Comparison of ENCODE assay signal across 8 mouse cellular contexts in genomic region chr4:119539836-119540532, GRCm38 (mm10). TPM values are rescaled to one million over a fixed set of nuclear protein-coding genes. Genes with fewer than 3 reads are reported as not detected.
A peak's percentile ranks its signal among the peaks of the same experiment; 100 is the strongest.
DNase-seq lines count a peak whose midpoint lies in the region; ATAC-seq lines count a peak whose summit lies in the region.

No protein-coding gene starts in this region.

- H3K27ac ChIP-seq in embryonic facial prominence, embryonic 14.5 days (replicated peaks; ENCODE audit: low read depth, low read length) = peak overlapping the region; percentile 97
- peak overlapping the region; percentile 99 for H3K27ac ChIP-seq in heart, embryonic 11.5 days (ENCODE audit: low read depth, low read length)
- H3K27ac ChIP-seq in kidney, embryonic 15.5 days = peak overlapping the region; percentile 99
- peak overlapping the region; percentile 98 for H3K27ac ChIP-seq in lung, embryonic 16.5 days (ENCODE audit: low read length)

- peak overlapping the region; percentile 74 for H3K4me2 ChIP-seq in embryonic facial prominence, embryonic 14.5 days (ENCODE audit: low read depth, low read length)
- H3K4me2 ChIP-seq in heart, embryonic 11.5 days = peak overlapping the region; percentile 86
- peak overlapping the region; percentile 82 for H3K4me2 ChIP-seq in kidney, embryonic 15.5 days
- H3K4me2 ChIP-seq in lung, embryonic 16.5 days (ENCODE audit: low read depth, low read length) = peak overlapping the region; percentile 80

- peak; percentile 84 for ATAC-seq in embryonic facial prominence, embryonic 14.5 days (ENCODE audit: low read depth)
- peak; percentile 76 for ATAC-seq in heart, embryonic 11.5 days (replicated peaks; ENCODE audit: insufficient number of reproducible peaks, low FRiP score, low TSS enrichment)
- ATAC-seq in kidney, embryonic 15.5 days (replicated peaks; ENCODE audit: low FRiP score) = peak; percentile 82; the same call in 1 of the 2 replicates
- ATAC-seq in lung, embryonic 16.5 days (ENCODE audit: low read depth) = peak; percentile 75
- peak; percentile 27; the same call in 1 of the 2 replicates for ATAC-seq in neutrophil, adult 5-6 weeks (ENCODE audit: extremely low read depth, insufficient number of reproducible peaks, low FRiP score, poor library complexity, severe bottlenecking)

- H3K36me3 ChIP-seq in embryonic facial prominence, embryonic 14.5 days (ENCODE audit: control insufficient read depth, insufficient read depth, low read length) = no peaks in the 10 kb centered on the region
- H3K36me3 ChIP-seq in heart, embryonic 11.5 days (ENCODE audit: control insufficient read depth, insufficient read depth, low read length) = no peaks in the 10 kb centered on the region
- no peaks in the 10 kb centered on the region for H3K36me3 ChIP-seq in kidney, embryonic 15.5 days
- H3K36me3 ChIP-seq in lung, embryonic 16.5 days (ENCODE audit: control insufficient read depth, insufficient read depth, low read length) = no peaks in the 10 kb centered on the region

- H3K9ac ChIP-seq in embryonic facial prominence, embryonic 14.5 days (ENCODE audit: low read depth, low read length) = peak overlapping the region; percentile 98
- peak overlapping the region; percentile 94 for H3K9ac ChIP-seq in heart, embryonic 11.5 days (ENCODE audit: low read depth, low read length)
- H3K9ac ChIP-seq in kidney, embryonic 15.5 days = peak overlapping the region; percentile 94
- peak overlapping the region; percentile 83 for H3K9ac ChIP-seq in lung, embryonic 16.5 days (ENCODE audit: low read length)

- H3K4me1 ChIP-seq in embryonic facial prominence, embryonic 14.5 days (ENCODE audit: control insufficient read depth, insufficient read depth, low read length) = peaks cover 12% of the 10 kb centered on the region
- H3K4me1 ChIP-seq in heart, embryonic 11.5 days (ENCODE audit: control insufficient read depth, insufficient read depth, low read length) = peaks cover 12% of the 10 kb centered on the region; the same call in 1 of the 2 replicates
- peaks cover 29% of the 10 kb centered on the region for H3K4me1 ChIP-seq in kidney, embryonic 15.5 days
- H3K4me1 ChIP-seq in lung, embryonic 16.5 days (replicated peaks; ENCODE audit: control insufficient read depth, insufficient read depth, low read length) = peaks cover 21% of the 10 kb centered on the region

- no peaks in the 10 kb centered on the region for H3K9me3 ChIP-seq in embryonic facial prominence, embryonic 14.5 days (ENCODE audit: control insufficient read depth, low read length)
- no peaks in the 10 kb centered on the region for H3K9me3 ChIP-seq in heart, embryonic 11.5 days (replicated peaks; ENCODE audit: control insufficient read depth, low read length)
- H3K9me3 ChIP-seq in kidney, embryonic 15.5 days (replicated peaks) = no peaks in the 10 kb centered on the region
- H3K9me3 ChIP-seq in lung, embryonic 16.5 days (ENCODE audit: control insufficient read depth, low read length) = no peaks in the 10 kb centered on the region

- H3K4me3 ChIP-seq in embryonic facial prominence, embryonic 14.5 days (ENCODE audit: low read depth, low read length) = peak overlapping the region; percentile 94
- H3K4me3 ChIP-seq in heart, embryonic 11.5 days (ENCODE audit: low read depth, low read length) = peak overlapping the region; percentile 98
- H3K4me3 ChIP-seq in kidney, embryonic 15.5 days (replicated peaks) = peak overlapping the region; percentile 99
- H3K4me3 ChIP-seq in lung, embryonic 16.5 days (ENCODE audit: low read length) = peak overlapping the region; percentile 94

- DNase-seq in CD8-positive naive resting alpha-beta T cell, adult 2 months (ENCODE audit: low read depth in 2 of 2, low spot score in 2 of 2) = peak; percentile 41 to 60
- peak; percentile 36 for DNase-seq in adrenal gland, adult 8-10 months
- DNase-seq in embryonic facial prominence, embryonic 14.5 days (ENCODE audit: low spot score) = peak; percentile 75
- DNase-seq in thymus, postnatal 10 days (ENCODE audit: low spot score in 2 of 2) = peak; percentile 53

- 1% methylated on average over 10 of the region's 76 CpGs for WGBS in embryonic facial prominence, embryonic 14.5 days
- WGBS in heart, embryonic 11.5 days (ENCODE audit: insufficient replicate concordance) = under 1% methylated on average over 60 of the region's 76 CpGs
- WGBS in kidney, embryonic 15.5 days = under 1% methylated on average over 45 of the region's 76 CpGs
- WGBS in lung, embryonic 16.5 days = 1% methylated on average over 27 of the region's 76 CpGs

- H3K27me3 ChIP-seq in embryonic facial prominence, embryonic 14.5 days (replicated peaks; ENCODE audit: control insufficient read depth, insufficient read depth, low read length) = no peaks in the 10 kb centered on the region
- H3K27me3 ChIP-seq in heart, embryonic 11.5 days (ENCODE audit: control insufficient read depth, insufficient read depth, low read length) = no peaks in the 10 kb centered on the region
- H3K27me3 ChIP-seq in kidney, embryonic 15.5 days = no peaks in the 10 kb centered on the region
- H3K27me3 ChIP-seq in lung, embryonic 16.5 days (ENCODE audit: control insufficient read depth, insufficient read depth, low read depth, low read length) = no peaks in the 10 kb centered on the region

RNA-seq across cellular contexts. Expression of gene Frg2f1, which starts 0.7 kb away (rescaled TPM):
- 10 to 100 TPM in 1 of 4 experiments, 1 to 10 TPM in 3; 8.7 to 10.2 (median 9.2) TPM for total RNA-seq in adrenal gland, adult 8-10 months (2022)
- polyA plus RNA-seq in embryonic facial prominence, embryonic 14.5 days (2014; fragmentation: Nextera tagmentation; extraction: Ambion mirVana) = 4.7 and 5.7 TPM in 2 replicates
- polyA plus RNA-seq in heart, embryonic 11.5 days (2014; fragmentation: Nextera tagmentation; extraction: Ambion mirVana) = 3.0 and 4.2 TPM in 2 replicates
- 3.9 and 5.9 TPM in 2 replicates for polyA plus RNA-seq in kidney, embryonic 15.5 days (2015; fragmentation: Nextera tagmentation; extraction: Ambion mirVana)
- polyA plus RNA-seq in lung, embryonic 16.5 days (2015; fragmentation: Nextera tagmentation; extraction: Ambion mirVana) = 4.5 and 4.9 TPM in 2 replicates
- total RNA-seq in neutrophil, adult 5-6 weeks (2017) = 2.8 and 5.7 TPM in 2 replicates

RNA-seq across cellular contexts. Expression of gene Foxj3, which starts 3.2 kb away (rescaled TPM):
- total RNA-seq in adrenal gland, adult 8-10 months (2022) = 10 to 100 TPM; 36.4 to 54.2 (median 52.0) TPM
- polyA plus RNA-seq in embryonic facial prominence, embryonic 14.5 days (2014; fragmentation: Nextera tagmentation; extraction: Ambion mirVana) = 25.1 and 27.8 TPM in 2 replicates
- polyA plus RNA-seq in heart, embryonic 11.5 days (2014; fragmentation: Nextera tagmentation; extraction: Ambion mirVana) = 19.3 and 25.6 TPM in 2 replicates
- polyA plus RNA-seq in kidney, embryonic 15.5 days (2015; fragmentation: Nextera tagmentation; extraction: Ambion mirVana) = 24.2 and 25.7 TPM in 2 replicates
- polyA plus RNA-seq in lung, embryonic 16.5 days (2015; fragmentation: Nextera tagmentation; extraction: Ambion mirVana) = 24.1 and 24.9 TPM in 2 replicates
- 37.7 and 49.2 TPM in 2 replicates for total RNA-seq in neutrophil, adult 5-6 weeks (2017)

RNA-seq across cellular contexts. Expression of gene Rimkla, which starts 47.6 kb away (rescaled TPM):
- under 1 TPM; 0.29 to 0.59 (median 0.46) TPM for total RNA-seq in adrenal gland, adult 8-10 months (2022)
- polyA plus RNA-seq in embryonic facial prominence, embryonic 14.5 days (2014; fragmentation: Nextera tagmentation; extraction: Ambion mirVana) = 1.5 and 1.7 TPM in 2 replicates
- 5.3 and 6.1 TPM in 2 replicates for polyA plus RNA-seq in heart, embryonic 11.5 days (2014; fragmentation: Nextera tagmentation; extraction: Ambion mirVana)
- polyA plus RNA-seq in kidney, embryonic 15.5 days (2015; fragmentation: Nextera tagmentation; extraction: Ambion mirVana) = 1.9 and 2.4 TPM in 2 replicates
- polyA plus RNA-seq in lung, embryonic 16.5 days (2015; fragmentation: Nextera tagmentation; extraction: Ambion mirVana) = 0.50 TPM in 2 replicates
- total RNA-seq in neutrophil, adult 5-6 weeks (2017) = 0.12 TPM in 2 replicates

Comparison
In these comparisons a context has a peak if more than half of its experiments do, and no peak if none do; other contexts are left out.
1. Peak in every context shown above with its lines: DNase-seq, ATAC-seq, H3K4me3 ChIP-seq and H3K27ac ChIP-seq.
2. ATAC-seq: peak in every context shown above with its lines; median percentile 84 in embryonic facial prominence, embryonic 14.5 days; 82 in kidney, embryonic 15.5 days; 76 in heart, embryonic 11.5 days; 75 in lung, embryonic 16.5 days; 27 in neutrophil, adult 5-6 weeks.